Mouse (Mus musculus) limb, embryonic 11.5 days (tissue): ENCODE results near the gene Aire. TPM values are rescaled to one million over a fixed set of nuclear protein-coding genes. Genes with fewer than 3 reads are reported as not detected.
A peak's percentile ranks its signal among the peaks of the same experiment; 100 is the strongest.

Experiments used
- ATAC-seq: fragments of 200-750 bp; cut with Nextera tagmentation; 2 replicates; pipeline ENCODE4 v1.8.0; 2017; ENCODE audit warnings: low read depth; ENCODE audit not compliant: insufficient number of reproducible peaks, low FRiP score, low TSS enrichment
- DNase-seq: peaks from one replicate; pipeline ENCODE4 v3.0.0-alpha.2; 2015; ENCODE audit warnings: low spot score
- H3K27ac ChIP-seq: fragments of 300-500 bp; sonication (generic); replicated peaks from 2 replicates; pipeline ENCODE4 v1.5.1; 2014; ENCODE audit warnings: low read depth, mild to moderate bottlenecking, low read length
- H3K27me3 ChIP-seq: fragments of 300-500 bp; sonication (generic); 2 replicates; pipeline ENCODE4 v1.6.1; 2014; ENCODE audit warnings: mild to moderate bottlenecking, low read length, mixed read lengths; ENCODE audit not compliant: control insufficient read depth, insufficient read depth
- H3K36me3 ChIP-seq: fragments of 300-500 bp; sonication (generic); 2 replicates; pipeline ENCODE4 v1.6.1; 2014; ENCODE audit warnings: mild to moderate bottlenecking, low read length, moderate library complexity, mixed read lengths; ENCODE audit not compliant: control insufficient read depth, insufficient read depth
- H3K4me1 ChIP-seq: fragments of 300-500 bp; sonication (generic); 2 replicates; pipeline ENCODE4 v1.6.1; 2014; ENCODE audit warnings: low read length, mixed read lengths; ENCODE audit not compliant: control insufficient read depth, insufficient read depth
- H3K4me2 ChIP-seq: fragments of 300-500 bp; sonication (generic); 2 replicates; pipeline ENCODE4 v1.6.1; 2014; ENCODE audit warnings: low read depth, mild to moderate bottlenecking, moderate library complexity; ENCODE audit not compliant: severe bottlenecking
- H3K4me3 ChIP-seq: fragments of 300-500 bp; sonication (generic); 2 replicates; pipeline ENCODE4 v1.5.1; 2014; ENCODE audit warnings: low read depth, low read length
- H3K9ac ChIP-seq: fragments of 300-500 bp; sonication (generic); 2 replicates; pipeline ENCODE4 v1.6.1; 2014; ENCODE audit warnings: mild to moderate bottlenecking, low read length
- H3K9me3 ChIP-seq: fragments of 300-500 bp; sonication (generic); 2 replicates; pipeline ENCODE4 v1.6.1; 2016; ENCODE audit warnings: low read length; ENCODE audit not compliant: control insufficient read depth
- WGBS: fragments of 180-500 bp; shearing (Covaris S2); extraction: QIAGEN DNeasy Blood & Tissue Kit; methylation state at CpG from one replicate; pipeline ENCODE4 v1.1.7; 2014; 5-methylcytosine and 5-hydroxymethylcytosine counted together
- polyA plus RNA-seq: library from polyadenylated mRNA; unstranded; fragments of >200 nt; fragmentation: Nextera tagmentation; extraction: Ambion mirVana; gene quantifications from 2 replicates; pipeline ENCODE4 v1.2.1, GENCODE M21; 2014

Aire gene
- 0.17 and 0.35 TPM in 2 replicates for polyA plus RNA-seq

GRCm38 (mm10) chr10:78043406-78043836 is at the start of gene Aire:
Gene Aire (minus strand): TSS chr10:78043610.
- Histone ChIP-seq H3K4me2 (peak within 1 kb of the TSS; percentile 34; the same call in 1 of the 2 replicates), H3K36me3 (no peaks in the 10 kb centered on the region), H3K4me1 (0 out of 2 replicates have a peak, but pooled peaks cover 2% of the 10 kb centered on the region), H3K9me3 (no peaks in the 10 kb centered on the region), H3K27ac (no peak within 1 kb of the TSS), H3K4me3 (no peak within 1 kb of the TSS), H3K27me3 (no peaks in the 10 kb centered on the region), H3K9ac (0 out of 2 replicates have a peak within 1 kb of the TSS, but pooled peaks have one; percentile 5)
- peak; percentile 81 for DNase-seq
- ATAC-seq: peak; percentile 7; the same call in 1 of the 2 replicates
- WGBS: 2% methylated on average over 27 of the region's 27 CpGs

GRCm38 (mm10) chr10:78092725-78093029 is 49.3 kb upstream of the Aire start:
- Histone ChIP-seq H3K4me2 (no peak overlapping the region), H3K9ac (no peak overlapping the region), H3K9me3 (no peaks in the 10 kb centered on the region), H3K27me3 (no peaks in the 10 kb centered on the region), H3K27ac (no peak overlapping the region), H3K4me3 (no peak overlapping the region), H3K4me1 (no peaks in the 10 kb centered on the region), H3K36me3 (no peaks in the 10 kb centered on the region)
- no peak for ATAC-seq
- no peak for DNase-seq
- 90% methylated on average over 13 of the region's 13 CpGs for WGBS

DNA sequence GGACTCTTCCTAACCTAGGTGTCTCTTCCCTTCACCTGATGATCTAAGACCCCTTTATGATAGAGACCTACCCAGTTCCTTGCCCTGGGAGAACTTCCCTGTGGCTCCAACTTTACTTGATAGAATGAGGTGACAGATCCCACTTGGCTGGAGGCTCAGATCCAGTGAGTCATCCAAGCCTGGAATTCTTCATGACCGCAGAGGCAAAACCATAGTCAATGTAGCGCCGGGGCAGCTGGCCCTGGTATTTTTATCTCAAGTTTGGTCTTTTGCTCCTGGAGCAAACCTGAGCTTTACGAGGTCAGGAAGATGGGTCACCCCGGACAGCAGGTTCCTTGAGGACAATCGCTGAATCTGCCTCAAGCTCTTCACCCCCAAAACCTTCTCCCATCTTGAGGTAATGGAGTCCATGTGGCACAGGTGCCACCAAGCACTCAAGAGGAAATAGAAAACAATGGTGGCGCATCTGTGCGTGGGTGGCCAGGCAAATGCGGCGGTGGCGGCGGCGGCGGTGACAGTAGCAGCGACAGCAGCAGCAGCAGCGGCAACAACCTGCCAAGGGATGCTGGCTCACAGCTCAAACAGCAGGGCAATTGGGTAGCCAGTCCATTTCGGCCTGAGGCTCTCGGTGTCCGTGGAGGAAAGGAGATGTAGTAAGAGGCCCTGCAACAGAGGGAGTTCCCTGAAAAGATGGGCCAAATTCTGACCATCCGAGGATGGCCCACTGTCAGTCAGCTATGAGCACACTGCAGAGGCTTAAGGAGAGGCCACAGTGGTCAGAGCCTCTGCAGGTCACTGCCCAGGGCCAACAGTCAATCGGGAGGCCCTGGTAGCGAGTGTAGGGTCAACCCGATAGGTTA is 48.7 kb upstream of the Aire start:
- DNase-seq (no peak), ATAC-seq (no peak)
- 84% methylated on average over 23 of the region's 23 CpGs for whole genome bisulfite sequencing

GRCm38 (mm10) chr10:78090706-78091491 is 47.5 kb upstream of the Aire start:
- H3K4me3 ChIP-seq: no peak overlapping the region
- H3K4me2 ChIP-seq: no peak overlapping the region
- H3K27me3 ChIP-seq: no peaks in the 10 kb centered on the region
- H3K27ac ChIP-seq: no peak overlapping the region
- no peaks in the 10 kb centered on the region for H3K4me1 ChIP-seq
- no peak for DNase-seq
- H3K9ac ChIP-seq: no peak overlapping the region
- no peaks in the 10 kb centered on the region for H3K9me3 ChIP-seq
- WGBS: 78% methylated on average over 4 of the region's 4 CpGs
- H3K36me3 ChIP-seq: no peaks in the 10 kb centered on the region
- no peak for ATAC-seq

More for the DNA sequence above, 48.7 kb upstream of the Aire start:
- no peak overlapping the region for H3K27ac ChIP-seq
- H3K4me1 ChIP-seq: no peaks in the 10 kb centered on the region
- H3K4me2 ChIP-seq: no peak overlapping the region
- H3K27me3 ChIP-seq: no peaks in the 10 kb centered on the region
- H3K4me3 ChIP-seq: no peak overlapping the region
- no peak overlapping the region for H3K9ac ChIP-seq
- no peaks in the 10 kb centered on the region for H3K9me3 ChIP-seq
- H3K36me3 ChIP-seq: no peaks in the 10 kb centered on the region

- WGBS: 70% methylated on average over 6 of the region's 6 CpGs
- no peak overlapping the region for H3K4me2 ChIP-seq
- no peaks in the 10 kb centered on the region for H3K27me3 ChIP-seq
- DNase-seq (no peak), ATAC-seq (no peak)
- no peaks in the 10 kb centered on the region for H3K9me3 ChIP-seq
- no peak overlapping the region for H3K4me3 ChIP-seq
- no peak overlapping the region for H3K27ac ChIP-seq
- no peak overlapping the region for H3K9ac ChIP-seq
- no peaks in the 10 kb centered on the region for H3K4me1 ChIP-seq
- no peaks in the 10 kb centered on the region for H3K36me3 ChIP-seq
Measured at GRCm38 (mm10) chr10:78090246-78090645, 46.8 kb upstream of the Aire start.

- H3K9ac ChIP-seq: no peak overlapping the region
- no peaks in the 10 kb centered on the region for H3K4me1 ChIP-seq
- no peaks in the 10 kb centered on the region for H3K36me3 ChIP-seq
- no peaks in the 10 kb centered on the region for H3K9me3 ChIP-seq
- no peak overlapping the region for H3K4me2 ChIP-seq
- 86% methylated on average over 6 of the region's 6 CpGs for WGBS
- DNase-seq: no peak
- H3K4me3 ChIP-seq: no peak overlapping the region
- no peak overlapping the region for H3K27ac ChIP-seq
- no peaks in the 10 kb centered on the region for H3K27me3 ChIP-seq
- ATAC-seq: no peak
Measured at GRCm38 (mm10) chr10:78087101-78087511, 43.7 kb upstream of the Aire start.

GRCm38 (mm10) chr10:78086444-78087061 is 43.1 kb upstream of the Aire start:
- Histone ChIP-seq H3K36me3 (no peaks in the 10 kb centered on the region), H3K9ac (no peak overlapping the region), H3K27ac (no peak overlapping the region), H3K9me3 (no peaks in the 10 kb centered on the region), H3K27me3 (no peaks in the 10 kb centered on the region), H3K4me3 (no peak overlapping the region), H3K4me2 (no peak overlapping the region), H3K4me1 (no peaks in the 10 kb centered on the region)
- ATAC-seq: no peak
- WGBS: 84% methylated on average over 10 of the region's 10 CpGs
- DNase-seq: no peak

- no peak for ATAC-seq
- no peak for DNase-seq
Measured at GRCm38 (mm10) chr10:78085711-78086110, 42.3 kb upstream of the Aire start.

More at GRCm38 (mm10) chr10:78085711-78086110, 42.3 kb upstream of the Aire start:
- Histone ChIP-seq H3K36me3 (no peaks in the 10 kb centered on the region), H3K9ac (no peak overlapping the region), H3K4me1 (no peaks in the 10 kb centered on the region), H3K4me2 (no peak overlapping the region), H3K4me3 (no peak overlapping the region), H3K9me3 (no peaks in the 10 kb centered on the region), H3K27ac (no peak overlapping the region), H3K27me3 (no peaks in the 10 kb centered on the region)
- 92% methylated on average over 6 of the region's 6 CpGs for WGBS
